Mouse (Mus musculus) brain, adult 2 months (tissue): Measurements from ENCODE around the gene Psma6.
A peak's percentile ranks its signal among the peaks of the same experiment; 100 is the strongest.
"Not testable (repeated sequence)": the region's sequence is repeated elsewhere in the genome, so short reads cannot be mapped to it uniquely, and the experiment has no call there.

ENCODE experiments used
- DNase-seq: peaks from one replicate; pipeline ENCODE4 v3.0.0; 2011; ENCODE audit warnings: low read depth, low spot score

Gene Psma6

DNA sequence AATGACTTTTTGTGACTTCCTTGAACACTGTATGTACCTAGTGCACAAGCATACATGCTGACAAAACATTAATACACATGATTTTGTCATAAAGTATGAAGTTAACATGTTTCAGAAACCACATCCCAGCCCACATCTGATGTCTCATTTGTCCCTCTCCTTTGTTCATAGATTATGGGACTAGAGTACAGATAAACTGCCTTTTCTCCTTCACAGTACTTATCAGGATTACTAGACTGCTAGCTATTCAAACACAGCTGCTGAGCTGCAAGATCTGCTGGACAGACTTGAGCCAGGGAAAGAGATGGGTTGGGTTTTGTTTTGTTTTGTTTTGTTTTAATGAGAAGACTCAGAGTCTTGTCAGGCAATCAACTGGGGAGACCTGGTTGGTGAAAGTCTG, 8.1 kb downstream of the Psma6 start:
- no peak for DNase-seq

DNA sequence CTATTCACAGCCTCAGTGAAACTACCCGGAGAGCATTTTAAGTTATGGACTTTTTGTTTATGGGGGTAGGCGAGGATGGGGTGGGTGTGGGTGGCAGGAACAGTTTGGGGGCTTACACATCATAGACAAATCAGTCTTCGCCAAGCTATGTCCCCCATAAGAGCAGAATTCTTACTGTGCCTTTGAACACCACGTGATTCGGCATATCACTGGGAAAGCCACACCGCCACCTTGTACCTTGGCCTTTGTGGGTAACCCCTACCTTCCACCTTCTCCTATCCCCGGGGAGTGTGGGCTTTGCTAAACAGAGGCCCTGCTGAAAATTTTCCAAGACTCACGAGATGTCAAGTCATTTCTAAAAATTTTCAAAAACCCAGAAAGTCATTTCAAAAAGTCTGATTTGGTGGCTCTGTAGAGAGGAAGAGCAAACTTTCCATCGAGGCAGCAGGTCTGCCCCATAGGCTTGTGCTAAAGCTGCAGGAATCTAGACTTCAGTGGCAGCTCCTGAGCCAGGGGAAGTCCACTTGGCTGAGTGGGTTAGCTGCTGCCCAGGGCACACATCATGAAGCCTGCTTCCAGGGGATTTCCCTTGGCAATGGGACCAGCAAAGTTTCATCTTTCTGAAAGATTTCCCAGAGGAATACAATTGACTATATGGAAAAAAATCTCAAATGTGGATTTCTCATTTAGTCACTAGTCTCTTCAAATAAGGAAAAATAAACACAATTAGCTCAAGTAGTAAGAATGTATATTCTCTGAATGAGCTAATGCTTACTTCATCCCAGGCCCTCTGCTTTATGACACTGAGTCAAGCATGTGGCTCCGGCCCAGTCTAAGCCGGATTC, 8.9 kb downstream of the Psma6 start:
- no peak for DNase-seq

DNA sequence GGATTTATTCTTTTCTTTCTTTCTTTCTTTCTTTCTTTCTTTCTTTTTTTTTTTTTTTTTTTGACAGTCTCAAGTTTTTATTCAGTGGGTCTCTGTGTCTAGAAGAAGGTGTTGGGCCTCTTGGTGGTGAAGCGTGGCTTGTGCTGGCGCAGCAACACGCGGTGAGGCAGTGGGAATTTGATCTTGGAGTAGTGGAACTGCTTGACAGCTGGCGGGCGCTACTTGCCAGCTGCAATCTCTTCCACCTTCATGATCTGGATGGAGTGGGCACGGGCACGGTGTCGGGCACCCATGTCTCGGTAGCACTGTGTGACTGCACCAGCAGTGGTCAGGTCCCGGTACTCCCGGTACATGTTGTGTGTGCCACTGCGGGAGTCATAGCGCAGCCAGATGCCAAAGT, 11.6 kb downstream of the Psma6 start:
- DNase-seq = not testable (repeated sequence)

DNA sequence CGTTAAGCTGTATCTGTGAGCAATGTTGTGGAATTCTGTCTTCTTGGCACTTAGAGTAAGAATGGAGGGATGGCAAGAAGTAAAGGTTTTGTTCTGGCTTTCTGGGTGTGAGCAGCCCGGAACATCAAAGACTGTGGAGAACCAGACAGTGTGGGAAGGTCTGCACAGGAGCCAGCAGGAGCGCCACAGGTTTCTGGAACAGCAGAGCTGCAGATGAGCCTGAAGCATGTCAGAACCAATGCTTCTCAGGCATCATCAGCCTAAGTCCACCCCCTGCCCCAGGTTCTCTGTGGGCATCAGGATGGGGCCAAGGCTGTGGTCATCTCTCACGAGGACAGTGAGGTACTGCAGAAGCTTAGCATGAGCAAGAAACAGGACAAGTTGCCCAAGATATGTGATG, 12.5 kb downstream of the Psma6 start:
- DNase-seq = no peak

DNA sequence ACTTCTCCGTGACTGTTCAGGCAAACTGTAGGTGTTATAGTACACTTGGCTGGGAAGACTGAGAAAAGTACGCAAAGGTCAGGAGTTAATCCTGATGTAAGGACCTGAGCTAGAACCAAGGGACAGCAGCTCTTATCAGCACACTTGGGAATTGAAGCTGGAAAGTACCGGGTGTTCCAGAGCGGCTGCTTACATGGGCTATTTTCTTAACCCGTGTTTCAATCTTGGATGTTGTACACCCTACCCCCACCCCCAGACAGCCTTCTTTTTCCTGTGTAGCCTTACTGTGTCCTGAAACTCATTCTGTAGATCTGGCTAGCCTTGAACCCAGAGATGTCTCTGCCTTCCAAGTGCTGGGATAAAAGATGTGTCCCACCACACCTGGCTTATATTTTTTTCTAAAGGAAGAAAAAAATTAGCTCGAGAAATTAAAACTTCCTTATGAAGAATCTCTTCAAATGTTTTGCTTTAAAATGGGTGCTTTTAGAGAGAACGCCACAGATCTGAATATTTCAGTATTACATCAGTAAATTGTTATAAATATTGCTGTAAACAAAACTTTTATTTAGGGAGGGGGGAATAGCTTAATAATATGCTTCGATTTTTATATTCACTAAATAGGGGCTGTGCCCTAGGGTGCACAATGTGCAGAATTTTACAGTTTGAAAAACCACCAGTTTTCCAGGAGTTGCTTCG, 13.7 kb downstream of the Psma6 start:
- DNase-seq = no peak

DNA sequence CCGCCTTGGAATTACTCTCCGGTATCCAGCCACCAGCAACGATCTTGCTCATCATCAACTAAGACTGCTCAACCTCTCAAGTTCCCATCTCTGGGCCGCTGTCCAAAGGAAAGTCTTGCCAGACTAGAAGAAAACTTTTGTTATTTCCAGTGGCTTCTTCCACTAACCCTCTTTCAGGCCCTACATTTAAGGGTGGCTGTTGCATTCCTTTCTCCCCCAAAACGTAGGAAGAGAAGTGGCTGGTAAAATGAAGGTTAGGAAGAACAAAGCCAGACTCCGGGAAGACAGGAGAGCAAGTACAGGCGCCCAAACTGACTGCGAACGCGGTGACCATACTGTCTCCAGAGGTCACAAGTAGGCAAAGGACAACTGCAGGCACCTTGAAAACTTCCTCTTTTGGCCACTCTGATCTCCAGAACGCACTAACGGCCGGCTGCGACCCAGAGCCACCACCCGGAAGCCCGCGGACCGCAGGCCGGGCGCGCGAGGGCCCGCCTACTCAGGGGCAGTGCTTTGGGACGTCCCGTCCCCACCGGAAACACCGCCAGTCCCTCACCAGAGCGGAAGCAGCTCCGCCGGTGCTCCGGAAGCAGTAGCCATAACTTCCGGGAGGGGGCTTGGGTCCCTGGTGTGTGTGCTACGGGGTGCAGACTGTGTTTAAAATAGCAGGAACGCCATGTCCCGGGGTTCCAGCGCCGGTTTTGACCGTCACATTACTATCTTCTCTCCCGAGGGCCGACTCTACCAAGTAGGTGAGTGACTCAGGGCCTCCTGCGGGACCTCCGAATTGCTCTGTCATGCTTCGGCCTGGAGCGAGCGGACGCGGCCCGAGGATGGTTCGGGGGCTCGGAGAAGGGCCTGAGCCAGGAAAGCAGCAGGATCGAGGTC, 14.5 kb downstream of the Psma6 start:
- DNase-seq = peak; percentile 96

DNA sequence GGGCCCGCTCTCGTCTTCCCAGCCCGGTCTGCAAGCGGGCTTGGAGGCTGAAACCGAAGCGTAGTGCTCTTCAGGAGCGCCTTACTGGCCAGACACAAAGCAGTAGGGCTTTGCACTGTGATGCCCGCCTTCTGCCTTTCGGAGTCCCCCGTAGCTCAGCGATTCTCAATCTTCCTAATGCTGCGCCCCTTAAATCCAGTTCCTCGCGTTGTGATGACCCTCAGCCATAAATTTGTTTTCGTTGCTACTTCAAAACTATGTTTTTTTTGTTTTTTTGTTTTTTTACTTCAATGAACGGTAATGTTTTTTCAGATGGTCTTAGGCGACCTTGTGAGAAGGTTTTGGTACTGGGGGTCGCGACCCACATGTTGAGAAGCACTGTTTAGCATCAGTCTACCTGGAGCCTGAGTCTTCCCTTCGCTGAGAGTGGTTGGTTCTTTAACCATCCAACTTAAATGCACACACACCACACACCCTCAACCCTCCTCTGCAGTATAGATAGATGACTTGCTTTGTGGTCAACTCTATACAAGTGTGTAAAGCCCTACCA, 15.2 kb downstream of the Psma6 start:
- no peak for DNase-seq

DNA sequence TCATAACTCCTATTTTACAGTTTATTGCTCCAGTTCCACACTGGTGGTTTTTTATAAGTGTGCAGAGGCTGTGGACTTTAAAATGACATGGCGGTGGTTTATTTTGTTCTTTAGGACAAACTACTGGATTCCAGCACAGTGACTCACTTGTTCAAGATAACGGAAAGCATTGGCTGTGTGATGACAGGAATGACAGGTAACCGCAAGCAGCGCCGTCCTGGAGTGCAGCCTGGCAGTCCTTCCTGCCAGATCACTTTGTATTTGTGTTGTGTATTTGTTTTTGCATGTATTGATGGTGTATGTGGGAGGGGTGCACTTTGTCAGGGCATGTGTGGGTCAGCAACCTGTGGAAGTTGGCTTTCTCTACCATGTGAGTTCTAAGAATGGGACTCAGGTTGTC, 23.9 kb downstream of the Psma6 start:
- DNase-seq = no peak

DNA sequence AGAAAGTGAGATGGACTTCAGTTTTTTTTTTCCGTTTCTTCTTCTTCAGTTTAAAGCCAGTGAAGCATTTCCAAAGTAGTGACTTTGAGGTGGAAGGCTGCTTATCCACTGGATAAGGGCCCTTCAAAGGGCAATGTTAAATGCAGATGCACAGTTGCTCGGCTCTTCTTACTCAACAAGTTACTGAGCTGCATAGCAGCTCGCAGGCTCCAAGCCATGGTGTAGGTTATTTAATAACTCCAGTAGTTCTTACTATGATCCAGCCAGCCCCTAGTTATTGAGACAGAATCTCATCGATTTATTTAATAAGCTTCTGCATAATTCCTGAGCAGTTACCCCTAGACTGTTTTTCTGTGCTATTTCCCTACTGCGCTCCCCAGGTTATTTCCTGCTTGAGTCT, 31.2 kb downstream of the Psma6 start:
- DNase-seq = no peak

DNA sequence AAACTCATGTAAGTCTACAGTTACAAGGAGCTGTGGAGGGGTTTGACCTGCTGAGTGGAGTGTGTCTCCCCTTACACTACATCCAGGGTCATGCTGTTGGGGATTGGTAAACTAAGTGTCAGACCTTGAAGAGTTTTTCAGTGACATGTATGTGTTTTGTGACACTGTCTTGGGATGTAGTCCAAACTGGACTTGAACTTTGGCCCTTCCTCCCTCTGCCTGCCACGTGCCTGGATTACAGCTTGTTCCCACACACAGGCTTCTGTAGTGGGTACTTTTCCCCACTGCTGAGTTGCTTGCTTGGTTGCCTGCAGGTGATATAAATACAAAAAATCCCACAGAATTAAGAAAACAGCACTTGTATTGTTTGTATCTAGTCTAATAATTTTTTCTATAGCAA, 31.7 kb downstream of the Psma6 start:
- DNase-seq = no peak

DNA sequence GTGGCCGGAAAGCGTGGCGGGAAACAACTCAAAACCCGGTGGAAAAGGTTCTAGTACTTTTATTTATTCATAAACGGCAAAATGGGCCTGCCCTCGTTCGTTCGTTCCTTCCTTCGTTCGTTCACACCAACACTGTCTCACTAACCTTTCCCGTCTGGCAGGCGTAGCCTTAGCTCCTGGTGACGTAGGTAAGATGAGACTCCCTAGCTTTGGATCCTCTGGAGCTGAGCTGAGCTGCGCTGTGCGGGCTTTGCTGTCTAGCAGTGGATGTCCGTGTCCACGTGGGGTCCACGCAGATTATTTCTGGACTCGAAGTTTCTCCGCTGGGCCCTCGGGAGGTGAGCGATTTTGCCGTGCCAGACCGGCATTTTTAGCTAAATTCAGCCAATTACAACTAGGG, 36.2 kb downstream of the Psma6 start:
- no peak for DNase-seq

DNA sequence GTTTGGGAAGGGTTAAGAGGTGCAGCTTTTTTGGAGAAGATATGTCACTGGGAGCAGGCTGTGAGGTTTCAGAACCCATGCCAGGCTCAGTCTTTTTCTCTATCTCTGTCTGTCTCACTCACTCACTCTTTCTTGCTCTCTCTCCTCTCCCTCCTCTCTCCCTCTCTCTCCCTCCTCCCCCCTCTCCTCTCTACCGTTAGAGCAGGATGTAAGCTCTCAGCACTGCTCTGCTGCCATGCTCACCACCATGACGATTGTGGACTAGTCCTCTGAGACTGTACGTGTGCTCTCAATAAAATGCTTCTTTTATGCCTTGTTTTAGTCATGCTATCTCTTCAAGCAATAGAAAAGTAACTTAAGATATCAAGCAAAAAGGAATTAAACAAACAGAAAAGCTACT, 38.0 kb downstream of the Psma6 start:
- no peak for DNase-seq

DNA sequence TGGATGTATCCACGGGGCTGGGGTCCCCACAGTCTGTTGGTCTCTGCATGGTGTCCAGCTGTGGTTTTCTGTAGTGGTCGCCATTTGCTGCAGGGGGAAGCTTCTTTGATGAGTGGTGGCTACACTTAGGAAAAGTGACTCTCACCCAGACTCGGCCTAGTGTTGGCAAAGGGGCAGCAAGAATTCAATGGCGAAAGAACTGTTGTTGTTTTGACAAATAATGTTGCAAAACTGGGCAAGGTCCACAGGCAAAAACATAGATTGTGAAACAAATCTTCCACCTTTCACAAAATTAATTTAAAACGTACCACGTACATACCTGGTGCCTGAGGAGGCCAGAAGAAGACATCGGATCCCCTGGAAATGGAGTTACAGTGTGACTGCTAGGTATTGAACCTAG, 42.3 kb downstream of the Psma6 start:
- DNase-seq = no peak

DNA sequence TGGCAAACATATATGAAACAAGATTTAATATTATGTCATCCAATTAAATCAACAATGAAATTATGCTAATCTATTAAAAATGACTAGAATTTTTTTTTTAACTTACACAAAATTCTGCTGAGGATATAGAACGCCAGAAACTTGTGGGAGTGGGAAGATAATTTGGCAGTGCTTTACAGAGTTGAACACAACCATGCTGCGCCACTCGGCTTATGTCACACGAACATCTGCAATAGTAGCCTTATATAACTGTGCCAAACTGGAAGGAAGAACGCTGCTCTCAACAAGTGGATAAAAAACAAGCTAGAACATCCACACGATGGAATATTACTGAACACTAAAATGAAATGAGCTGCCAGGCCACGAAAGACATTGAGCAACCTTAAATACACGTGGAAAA, 45.2 kb downstream of the Psma6 start:
- peak; percentile 53 for DNase-seq

DNA sequence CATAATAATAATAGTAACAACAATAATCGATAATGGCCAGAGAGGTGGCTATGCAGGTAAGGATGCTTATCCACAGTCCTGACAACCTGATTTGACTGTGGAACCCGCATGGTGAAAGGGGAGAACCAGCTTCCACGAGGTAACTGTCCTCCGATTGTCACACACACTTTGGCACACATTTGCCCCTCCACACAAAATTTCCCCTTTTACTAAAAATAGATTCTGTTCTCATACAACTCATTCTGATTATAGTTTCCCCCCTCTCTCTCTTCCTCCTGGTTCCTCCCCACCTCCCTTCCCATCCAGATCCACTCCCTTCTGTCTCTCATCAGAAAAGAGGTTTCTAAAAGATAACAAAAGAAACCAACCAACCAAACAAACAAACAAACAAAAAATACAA, 45.9 kb downstream of the Psma6 start:
- DNase-seq = no peak

DNA sequence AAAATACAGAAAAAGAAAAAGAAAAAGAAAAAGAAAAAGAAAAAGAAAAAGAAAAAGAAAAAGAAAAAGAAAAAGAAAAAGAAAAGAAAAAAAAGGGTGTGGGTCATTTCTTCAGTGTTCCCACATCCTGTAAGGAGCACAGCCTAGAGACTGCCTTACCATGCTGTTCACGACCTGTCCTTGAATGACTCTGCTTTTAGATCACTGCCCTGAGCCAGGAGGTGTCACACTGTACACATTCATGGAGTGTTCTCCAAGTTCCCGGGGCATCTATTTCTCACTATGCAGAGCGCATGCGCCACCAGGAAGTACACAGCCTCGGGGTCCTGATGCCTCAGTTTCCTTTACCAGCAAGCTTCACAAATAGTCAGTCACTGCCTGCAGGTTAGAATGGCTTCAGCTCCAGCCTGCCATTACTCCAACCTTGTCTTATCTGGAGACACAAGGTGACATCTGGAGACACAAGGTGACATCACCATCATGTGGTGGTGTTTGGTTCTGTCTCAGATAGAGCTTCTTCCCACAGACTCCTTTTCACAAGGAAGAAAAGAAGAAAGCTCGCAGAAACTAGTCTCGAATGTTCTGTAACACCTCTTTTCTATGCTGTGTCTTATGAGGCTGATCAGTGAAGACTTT, 48.4 kb downstream of the Psma6 start:
- DNase-seq = no peak

DNA sequence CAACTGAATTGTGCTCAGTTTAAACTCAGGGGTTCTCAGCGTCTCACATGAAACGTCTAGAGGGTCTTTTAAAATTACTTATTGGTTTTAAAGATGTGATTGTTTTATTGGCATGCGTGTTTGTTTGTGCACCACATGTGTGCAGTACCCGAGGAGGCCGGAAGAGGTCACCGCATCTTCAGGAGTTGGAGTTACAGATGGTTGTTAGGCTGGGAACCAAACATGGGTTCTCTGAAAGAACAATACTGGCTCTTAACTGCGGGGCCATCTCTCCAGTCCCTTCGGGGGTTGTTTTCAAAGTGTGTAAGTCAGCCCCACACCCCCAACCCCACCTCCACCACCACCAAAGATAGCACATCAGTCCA, 48.9 kb downstream of the Psma6 start:
- no peak for DNase-seq

DNA sequence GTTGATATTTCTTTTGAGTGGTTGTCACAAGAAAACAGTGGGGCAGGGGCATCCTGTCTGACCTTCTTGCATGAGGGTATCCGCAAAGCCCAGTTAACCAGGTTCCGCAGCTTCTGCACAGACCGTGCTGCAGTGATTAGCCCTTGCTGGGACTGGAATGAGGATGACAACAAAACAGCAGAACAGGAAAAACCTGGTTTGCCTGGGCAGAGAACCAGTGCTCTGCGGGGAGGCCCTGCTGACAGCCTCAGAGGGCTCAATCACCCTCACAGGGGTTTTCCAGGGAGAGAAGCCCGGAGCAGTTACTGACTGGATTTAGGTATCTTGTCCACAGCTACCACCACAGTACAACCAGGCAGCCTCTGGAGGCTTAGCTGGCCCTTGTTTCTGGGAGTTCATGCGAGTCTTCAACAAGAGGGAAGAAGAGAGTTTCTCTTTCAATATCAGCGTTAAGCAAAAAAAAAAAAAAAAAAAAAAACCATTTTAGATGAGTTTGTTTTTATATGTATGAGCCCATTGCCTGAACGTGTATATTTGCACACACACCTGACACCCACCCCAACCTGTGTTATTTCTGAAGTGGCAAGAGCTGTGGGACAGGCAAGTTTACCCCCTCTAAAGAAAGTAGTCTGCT, 49.9 kb downstream of the Psma6 start:
- peak; percentile 17 for DNase-seq

DNA sequence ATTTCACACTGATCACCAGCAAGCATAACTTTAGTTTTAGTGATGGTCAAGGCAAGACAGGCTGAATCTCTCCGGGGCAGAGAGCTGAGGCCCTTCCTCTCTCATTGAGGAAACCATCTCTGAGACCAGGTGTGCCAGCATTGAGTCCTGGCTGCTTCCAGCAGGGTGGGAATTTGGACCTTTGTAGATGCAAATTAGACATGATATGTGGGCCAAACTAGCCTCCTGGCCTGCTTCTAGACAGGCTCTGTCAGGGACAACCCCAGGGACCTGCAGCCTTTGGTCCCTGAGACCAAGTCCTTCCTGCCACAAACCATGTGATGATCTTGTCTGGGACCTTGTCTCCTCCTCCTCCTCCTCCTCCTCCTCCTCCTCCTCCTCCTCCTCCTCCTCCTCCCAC, 51.1 kb downstream of the Psma6 start:
- DNase-seq = no peak

DNA sequence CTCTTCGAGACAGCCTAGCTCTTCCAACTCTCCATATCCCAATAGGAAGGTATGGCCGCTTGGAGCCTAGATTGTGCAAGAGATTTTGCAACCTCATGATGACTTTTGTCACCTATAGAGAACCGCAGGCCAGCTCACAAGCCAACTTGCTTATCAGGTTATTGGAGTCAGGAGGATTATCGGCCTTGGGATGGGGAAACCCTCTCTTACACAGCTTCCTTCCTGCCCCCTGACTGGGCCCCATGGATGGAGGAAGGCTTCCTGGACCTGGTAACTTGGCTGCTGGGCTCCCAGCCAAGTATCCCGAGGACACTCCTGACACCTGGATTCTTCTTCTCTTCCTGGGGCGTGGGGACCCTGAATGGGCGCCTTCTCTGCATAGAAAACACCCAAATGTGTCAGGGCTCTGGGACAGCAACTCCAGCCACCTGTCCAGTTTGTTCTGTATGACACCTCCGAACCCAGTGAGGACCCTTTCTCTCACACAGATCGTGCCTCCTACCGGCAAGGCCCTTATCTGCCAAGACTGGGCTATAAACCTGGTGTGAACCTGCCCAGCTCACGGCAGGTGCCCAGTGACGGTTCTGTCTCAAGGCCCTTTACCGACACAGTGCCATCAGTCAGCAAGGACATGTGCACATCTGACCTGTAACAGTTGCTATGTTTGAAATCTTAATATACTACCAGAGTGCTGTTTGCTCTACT, 53.3 kb downstream of the Psma6 start:
- no peak for DNase-seq

DNA sequence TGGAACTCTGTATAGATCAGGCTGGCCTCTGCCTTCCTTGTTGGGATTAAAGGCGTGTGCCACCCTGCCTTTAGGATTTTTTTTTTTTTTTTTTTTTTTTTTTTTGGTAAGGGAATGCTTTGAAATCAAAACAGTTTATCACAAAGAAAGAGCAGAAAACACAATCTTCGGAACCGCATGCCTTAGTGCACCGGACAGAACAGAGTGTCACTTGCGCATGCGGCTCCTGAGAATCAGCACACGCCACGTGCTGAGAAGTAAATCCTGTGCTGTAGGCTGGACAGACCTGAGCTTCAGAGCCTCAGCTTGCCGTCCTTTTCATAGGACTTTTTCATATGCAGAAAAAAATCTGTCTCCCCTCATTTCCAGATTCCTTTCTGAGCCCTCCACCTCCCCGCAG, 54.0 kb downstream of the Psma6 start:
- no peak for DNase-seq
